Mouse (Mus musculus) heart, postnatal 0 days (tissue): ENCODE data around the gene Arl15. TPM values are rescaled to one million over a fixed set of nuclear protein-coding genes. Genes with fewer than 3 reads are reported as not detected.

Source experiments
- ATAC-seq: fragments of 200-750 bp; cut with Nextera tagmentation; 2 replicates; pipeline ENCODE4 v1.8.0; 2017; ENCODE audit warnings: low read depth, moderate number of reproducible peaks, moderate library complexity; ENCODE audit not compliant: insufficient read depth
- DNase-seq: peaks from one replicate; pipeline ENCODE4 v3.0.0-alpha.2; 2016; ENCODE audit warnings: low spot score
- H3K27ac ChIP-seq: fragments of 300-500 bp; sonication (generic); 2 replicates; pipeline ENCODE4 v1.5.1; 2014; ENCODE audit warnings: low read depth, mild to moderate bottlenecking
- H3K27me3 ChIP-seq: fragments of 300-500 bp; sonication (generic); 2 replicates; pipeline ENCODE4 v1.6.1; 2014; ENCODE audit warnings: low read length, mixed read lengths; ENCODE audit not compliant: control insufficient read depth, insufficient read depth
- H3K36me3 ChIP-seq: fragments of 300-500 bp; sonication (generic); replicated peaks from 2 replicates; pipeline ENCODE4 v1.6.1; 2014; ENCODE audit warnings: low read length, mixed read lengths; ENCODE audit not compliant: control insufficient read depth, insufficient read depth
- H3K4me1 ChIP-seq: fragments of 300-500 bp; sonication (generic); 2 replicates; pipeline ENCODE4 v1.6.1; 2014; ENCODE audit warnings: antibody characterized with exemption; ENCODE audit not compliant: control insufficient read depth, insufficient read depth
- H3K4me2 ChIP-seq: fragments of 300-500 bp; sonication (generic); 2 replicates; pipeline ENCODE4 v1.6.1; 2014; ENCODE audit warnings: low read depth, mild to moderate bottlenecking, low read length, moderate library complexity
- H3K4me3 ChIP-seq: fragments of 300-500 bp; sonication (generic); 2 replicates; pipeline ENCODE4 v1.5.1; 2014; ENCODE audit warnings: low read depth, low read length
- H3K9ac ChIP-seq: fragments of 300-500 bp; sonication (generic); replicated peaks from 2 replicates; pipeline ENCODE4 v1.6.1; 2014; ENCODE audit warnings: low read depth, low read length, mixed read lengths
- H3K9me3 ChIP-seq: fragments of 300-500 bp; sonication (generic); replicated peaks from 2 replicates; pipeline ENCODE4 v1.6.1; 2016; ENCODE audit warnings: low read length; ENCODE audit not compliant: control insufficient read depth
- CTCF ChIP-seq: IDR thresholded peaks from 2 replicates; pipeline ENCODE4 v1.5.1; 2016; ENCODE audit warnings: antibody characterized with exemption, control low read depth, low read depth
- EP300 ChIP-seq: IDR thresholded peaks from 2 replicates; pipeline ENCODE4 v1.6.1; 2016; ENCODE audit warnings: antibody characterized with exemption, low read depth
- WGBS: fragments of 180-500 bp; shearing (Covaris S2); extraction: QIAGEN DNeasy Blood & Tissue Kit; methylation state at CpG from one replicate; pipeline ENCODE4 v1.1.7; 2014; 5-methylcytosine and 5-hydroxymethylcytosine counted together
- polyA plus RNA-seq: library from polyadenylated mRNA; unstranded; fragments of >200 nt; fragmentation: Nextera tagmentation; extraction: Ambion mirVana; gene quantifications from 2 replicates; pipeline ENCODE4 v1.2.1, GENCODE M21; 2015
- total RNA-seq: library from RNA; depleted of rRNA; stranded (reverse); fragments of >200 nt; gene quantifications from 2 replicates; pipeline ENCODE4 v1.2.3, GENCODE M21; 2014; ENCODE audit warnings: low replicate concordance

Gene Arl15
- total and polyA plus RNA-seq, 2 experiments from 2014 or later = 3.9 to 16.5 TPM

- ATAC-seq = no peak
- 74% methylated on average over 3 of the region's 3 CpGs for WGBS
- H3K4me3 ChIP-seq = no peak overlapping the region
Measured at GRCm38 (mm10) chr13:114048688-114049087, 254.4 kb downstream of the Arl15 start.

GRCm38 (mm10) chr13:114051151-114051850 is 257.0 kb downstream of the Arl15 start:
- H3K4me1 ChIP-seq = no peaks in the 10 kb centered on the region
- TF ChIP-seq CTCF (no peak), EP300 (no peak)
- H3K4me2 ChIP-seq = no peak overlapping the region
- DNase-seq (no peak), ATAC-seq (no peak)
- no peaks in the 10 kb centered on the region for H3K9me3 ChIP-seq
- no peaks in the 10 kb centered on the region for H3K36me3 ChIP-seq
- WGBS = 76% methylated on average over 9 of the region's 9 CpGs
- H3K27me3 ChIP-seq = no peaks in the 10 kb centered on the region
- no peak overlapping the region for H3K9ac ChIP-seq
- H3K27ac ChIP-seq = no peak overlapping the region
- no peak overlapping the region for H3K4me3 ChIP-seq

More at GRCm38 (mm10) chr13:114048688-114049087, 254.4 kb downstream of the Arl15 start:
- no peak for DNase-seq
- TF ChIP-seq CTCF = no peak
- no peak for TF ChIP-seq EP300
- H3K27ac ChIP-seq = no peak overlapping the region
- H3K9me3 ChIP-seq = no peaks in the 10 kb centered on the region
- H3K4me1 ChIP-seq = no peaks in the 10 kb centered on the region
- H3K27me3 ChIP-seq = no peaks in the 10 kb centered on the region
- no peak overlapping the region for H3K9ac ChIP-seq
- no peak overlapping the region for H3K4me2 ChIP-seq
- no peaks in the 10 kb centered on the region for H3K36me3 ChIP-seq

- ATAC-seq (no peak), DNase-seq (no peak)
- Histone ChIP-seq H3K4me1 (no peaks in the 10 kb centered on the region), H3K4me2 (no peak overlapping the region), H3K27me3 (no peaks in the 10 kb centered on the region), H3K36me3 (no peaks in the 10 kb centered on the region), H3K9ac (no peak overlapping the region), H3K4me3 (no peak overlapping the region), H3K9me3 (no peaks in the 10 kb centered on the region), H3K27ac (no peak overlapping the region)
- WGBS = 70% methylated on average over 15 of the region's 15 CpGs
- TF ChIP-seq CTCF = no peak
- TF ChIP-seq EP300 = no peak
Measured at GRCm38 (mm10) chr13:114052426-114053205, 258.3 kb downstream of the Arl15 start.

GRCm38 (mm10) chr13:114053261-114053660 is 259.0 kb downstream of the Arl15 start:
- Histone ChIP-seq H3K9ac (no peak overlapping the region), H3K4me1 (no peaks in the 10 kb centered on the region), H3K4me2 (no peak overlapping the region), H3K27ac (no peak overlapping the region), H3K27me3 (no peaks in the 10 kb centered on the region), H3K36me3 (no peaks in the 10 kb centered on the region), H3K4me3 (no peak overlapping the region), H3K9me3 (no peaks in the 10 kb centered on the region)
- 90% methylated on average over 2 of the region's 2 CpGs for WGBS
- no peak for TF ChIP-seq EP300
- no peak for TF ChIP-seq CTCF
- DNase-seq (no peak), ATAC-seq (no peak)

GRCm38 (mm10) chr13:114055686-114056085 is 261.4 kb downstream of the Arl15 start:
- Histone ChIP-seq H3K27me3 (no peaks in the 10 kb centered on the region), H3K36me3 (no peaks in the 10 kb centered on the region), H3K9me3 (no peaks in the 10 kb centered on the region), H3K4me1 (no peaks in the 10 kb centered on the region), H3K4me2 (no peak overlapping the region), H3K27ac (no peak overlapping the region), H3K4me3 (no peak overlapping the region), H3K9ac (no peak overlapping the region)
- DNase-seq (no peak), ATAC-seq (no peak)
- WGBS = 81% methylated on average over 9 of the region's 9 CpGs
- no peak for TF ChIP-seq EP300
- TF ChIP-seq CTCF = no peak
